Mouse (Mus musculus): ENCODE measurements around the gene Carhsp1. TPM values are rescaled to one million over a fixed set of nuclear protein-coding genes. Genes with fewer than 3 reads are reported as not detected.

Carhsp1 gene
- polyA plus RNA-seq, 1 experiment from 2014 or later: 243 TPM

- H3K9me3 ChIP-seq: no peaks in the 10 kb centered on the region
Measured at GRCm38 (mm10) chr16:8686871-8687535, 15.0 kb upstream of the Carhsp1 start.

GRCm38 (mm10) chr16:8686121-8686870 is 14.3 kb upstream of the Carhsp1 start:
- Histone ChIP-seq H3K4me1 (replicated peaks) (0 out of 2 replicates have a peak, but pooled peaks cover 4% of the 10 kb centered on the region), H3K27me3 (no peaks in the 10 kb centered on the region), H3K4me2 (no peak overlapping the region), H3K4me3 (no peak overlapping the region), H3K9me3 (no peaks in the 10 kb centered on the region), H3K27ac (no peak overlapping the region), H3K36me3 (peaks cover 67% of the 10 kb centered on the region), H3K9ac (no peak overlapping the region)
- ATAC-seq (ENCODE audit: low FRiP score): peak; percentile 22
- 59% methylated on average over 7 of the region's 7 CpGs for WGBS

More at GRCm38 (mm10) chr16:8686871-8687535, 15.0 kb upstream of the Carhsp1 start:
- Histone ChIP-seq H3K36me3 (peaks cover 74% of the 10 kb centered on the region), H3K27me3 (no peaks in the 10 kb centered on the region), H3K9ac (no peak overlapping the region), H3K27ac (no peak overlapping the region), H3K4me1 (replicated peaks) (0 out of 2 replicates have a peak, but pooled peaks cover 4% of the 10 kb centered on the region), H3K4me3 (no peak overlapping the region), H3K4me2 (no peak overlapping the region)
- ATAC-seq (ENCODE audit: low FRiP score): peak; percentile 16; the same call in 1 of the 2 replicates
- 87% methylated on average over 11 of the region's 11 CpGs for WGBS

GRCm38 (mm10) chr16:8685087-8685486 is 13.1 kb upstream of the Carhsp1 start:
- no peak overlapping the region for H3K27ac ChIP-seq
- 0 out of 2 replicates have a peak, but pooled peaks cover under 1% of the 10 kb centered on the region for H3K4me1 ChIP-seq (replicated peaks)
- no peak overlapping the region for H3K9ac ChIP-seq
- no peak overlapping the region for H3K4me3 ChIP-seq
- WGBS: 94% methylated on average over 4 of the region's 4 CpGs
- no peaks in the 10 kb centered on the region for H3K9me3 ChIP-seq
- H3K4me2 ChIP-seq: no peak overlapping the region
- ATAC-seq (ENCODE audit: low FRiP score): no peak
- peaks cover 55% of the 10 kb centered on the region for H3K36me3 ChIP-seq
- H3K27me3 ChIP-seq: no peaks in the 10 kb centered on the region

- Histone ChIP-seq H3K27ac (no peak within 1 kb of the TSS), H3K36me3 (peaks cover 24% of the 10 kb centered on the region), H3K4me1 (replicated peaks) (no peaks in the 10 kb centered on the region), H3K9ac (no peak within 1 kb of the TSS), H3K4me2 (no peak within 1 kb of the TSS), H3K4me3 (no peak within 1 kb of the TSS), H3K9me3 (no peaks in the 10 kb centered on the region), H3K27me3 (no peaks in the 10 kb centered on the region)
- no peak for ATAC-seq (ENCODE audit: low FRiP score)
- WGBS: 88% methylated on average over 5 of the region's 5 CpGs
Measured at GRCm38 (mm10) chr16:8680470-8680869, 8.5 kb upstream of the Carhsp1 start, which contains the start of gene Gm5767. Gm5767 (plus strand) TSS chr16:8680770.

GRCm38 (mm10) chr16:8679780-8680179 is 7.8 kb upstream of the Carhsp1 start:
- peaks cover 18% of the 10 kb centered on the region for H3K36me3 ChIP-seq
- H3K4me1 ChIP-seq (replicated peaks): no peaks in the 10 kb centered on the region
- H3K27me3 ChIP-seq: no peaks in the 10 kb centered on the region
- 96% methylated on average over 3 of the region's 3 CpGs for WGBS
- no peak overlapping the region for H3K4me3 ChIP-seq
- H3K4me2 ChIP-seq: no peak overlapping the region
- H3K27ac ChIP-seq: no peak overlapping the region
- no peaks in the 10 kb centered on the region for H3K9me3 ChIP-seq
- no peak for ATAC-seq (ENCODE audit: low FRiP score)
- no peak overlapping the region for H3K9ac ChIP-seq

GRCm38 (mm10) chr16:8678676-8679075 is 6.7 kb upstream of the Carhsp1 start:
- H3K4me2 ChIP-seq: no peak overlapping the region
- H3K36me3 ChIP-seq: peaks cover 8% of the 10 kb centered on the region; the same call in 1 of the 2 replicates
- no peak overlapping the region for H3K27ac ChIP-seq
- H3K9ac ChIP-seq: no peak overlapping the region
- no peaks in the 10 kb centered on the region for H3K4me1 ChIP-seq (replicated peaks)
- H3K9me3 ChIP-seq: no peaks in the 10 kb centered on the region
- peaks cover 4% of the 10 kb centered on the region; the same call in 1 of the 2 replicates for H3K27me3 ChIP-seq
- WGBS: 85% methylated on average over 4 of the region's 4 CpGs
- H3K4me3 ChIP-seq: no peak overlapping the region
- ATAC-seq (ENCODE audit: low FRiP score): no peak

GRCm38 (mm10) chr16:8678035-8678434 is 6.1 kb upstream of the Carhsp1 start:
- Histone ChIP-seq H3K4me1 (replicated peaks) (no peaks in the 10 kb centered on the region; the same call in 1 of the 2 replicates), H3K27me3 (peaks cover 8% of the 10 kb centered on the region), H3K9ac (no peak overlapping the region), H3K36me3 (peaks cover 8% of the 10 kb centered on the region; the same call in 1 of the 2 replicates), H3K4me2 (no peak overlapping the region), H3K9me3 (no peaks in the 10 kb centered on the region), H3K27ac (no peak overlapping the region), H3K4me3 (no peak overlapping the region)
- no peak for ATAC-seq (ENCODE audit: low FRiP score)
- WGBS: 59% methylated on average over 5 of the region's 5 CpGs

GRCm38 (mm10) chr16:8676800-8677199 is 4.8 kb upstream of the Carhsp1 start:
- Histone ChIP-seq H3K27ac (no peak overlapping the region), H3K4me3 (no peak overlapping the region), H3K4me1 (replicated peaks) (no peaks in the 10 kb centered on the region; the same call in 1 of the 2 replicates), H3K9ac (no peak overlapping the region), H3K9me3 (no peaks in the 10 kb centered on the region), H3K4me2 (no peak overlapping the region), H3K36me3 (no peaks in the 10 kb centered on the region), H3K27me3 (peaks cover 8% of the 10 kb centered on the region)
- ATAC-seq (ENCODE audit: low FRiP score): no peak
- WGBS: 42% methylated on average over 4 of the region's 4 CpGs

- Histone ChIP-seq H3K4me3 (no peak overlapping the region), H3K27ac (no peak overlapping the region), H3K9ac (no peak overlapping the region), H3K27me3 (peaks cover 8% of the 10 kb centered on the region), H3K9me3 (no peaks in the 10 kb centered on the region), H3K36me3 (no peaks in the 10 kb centered on the region), H3K4me1 (replicated peaks) (no peaks in the 10 kb centered on the region; the same call in 1 of the 2 replicates), H3K4me2 (no peak overlapping the region)
- ATAC-seq (ENCODE audit: low FRiP score): no peak
- 74% methylated on average over 2 of the region's 2 CpGs for WGBS
Measured at GRCm38 (mm10) chr16:8676228-8676627, 4.3 kb upstream of the Carhsp1 start.

GRCm38 (mm10) chr16:8675559-8675958 is 3.6 kb upstream of the Carhsp1 start:
- Histone ChIP-seq H3K4me1 (replicated peaks) (peaks cover 5% of the 10 kb centered on the region), H3K9ac (no peak overlapping the region), H3K36me3 (no peaks in the 10 kb centered on the region), H3K27ac (no peak overlapping the region), H3K4me2 (no peak overlapping the region), H3K9me3 (no peaks in the 10 kb centered on the region), H3K27me3 (peaks cover 8% of the 10 kb centered on the region), H3K4me3 (no peak overlapping the region)
- no peak for ATAC-seq (ENCODE audit: low FRiP score)
- 89% methylated on average over 8 of the region's 8 CpGs for WGBS

- Histone ChIP-seq H3K4me2 (no peak overlapping the region), H3K27me3 (peaks cover 8% of the 10 kb centered on the region), H3K4me1 (replicated peaks) (peaks cover 18% of the 10 kb centered on the region), H3K36me3 (no peaks in the 10 kb centered on the region), H3K9me3 (no peaks in the 10 kb centered on the region), H3K27ac (no peak overlapping the region), H3K4me3 (no peak overlapping the region), H3K9ac (no peak overlapping the region)
- WGBS: 2% methylated on average over 8 of the region's 8 CpGs
- no peak for ATAC-seq (ENCODE audit: low FRiP score)
Measured at GRCm38 (mm10) chr16:8674165-8674564, 2.2 kb upstream of the Carhsp1 start.

- Histone ChIP-seq H3K4me1 (replicated peaks) (peaks cover 26% of the 10 kb centered on the region), H3K4me2 (no peak overlapping the region), H3K27me3 (peaks cover 8% of the 10 kb centered on the region), H3K27ac (no peak overlapping the region), H3K36me3 (no peaks in the 10 kb centered on the region), H3K9me3 (no peaks in the 10 kb centered on the region), H3K4me3 (no peak overlapping the region), H3K9ac (no peak overlapping the region)
- no peak for ATAC-seq (ENCODE audit: low FRiP score)
- WGBS: 69% methylated on average over 6 of the region's 6 CpGs
Measured at GRCm38 (mm10) chr16:8673343-8673742, 1.4 kb upstream of the Carhsp1 start.
